Mouse (Mus musculus): ENCODE measurements around the gene Egfl7.

- TF ChIP-seq CTCF (IDR thresholded peaks at IDR 0.05; ENCODE audit: control insufficient read depth, insufficient read depth, insufficient replicate concordance, low read depth, low read length) (no peak), POLR2A (IDR thresholded peaks at IDR 0.05; ENCODE audit: control insufficient read depth, low read depth, low read length) (no peak)
Observed at GRCm38 (mm10) chr2:26597810-26598209, 18.0 kb downstream of the Egfl7 start.
